Mouse (Mus musculus): ENCODE data around the gene Ankrd27.
A peak's percentile ranks its signal among the peaks of the same experiment; 100 is the strongest.
"Not testable (repeated sequence)": the region's sequence is repeated elsewhere in the genome, so short reads cannot be mapped to it uniquely, and the experiment has no call there.

Gene Ankrd27

DNA sequence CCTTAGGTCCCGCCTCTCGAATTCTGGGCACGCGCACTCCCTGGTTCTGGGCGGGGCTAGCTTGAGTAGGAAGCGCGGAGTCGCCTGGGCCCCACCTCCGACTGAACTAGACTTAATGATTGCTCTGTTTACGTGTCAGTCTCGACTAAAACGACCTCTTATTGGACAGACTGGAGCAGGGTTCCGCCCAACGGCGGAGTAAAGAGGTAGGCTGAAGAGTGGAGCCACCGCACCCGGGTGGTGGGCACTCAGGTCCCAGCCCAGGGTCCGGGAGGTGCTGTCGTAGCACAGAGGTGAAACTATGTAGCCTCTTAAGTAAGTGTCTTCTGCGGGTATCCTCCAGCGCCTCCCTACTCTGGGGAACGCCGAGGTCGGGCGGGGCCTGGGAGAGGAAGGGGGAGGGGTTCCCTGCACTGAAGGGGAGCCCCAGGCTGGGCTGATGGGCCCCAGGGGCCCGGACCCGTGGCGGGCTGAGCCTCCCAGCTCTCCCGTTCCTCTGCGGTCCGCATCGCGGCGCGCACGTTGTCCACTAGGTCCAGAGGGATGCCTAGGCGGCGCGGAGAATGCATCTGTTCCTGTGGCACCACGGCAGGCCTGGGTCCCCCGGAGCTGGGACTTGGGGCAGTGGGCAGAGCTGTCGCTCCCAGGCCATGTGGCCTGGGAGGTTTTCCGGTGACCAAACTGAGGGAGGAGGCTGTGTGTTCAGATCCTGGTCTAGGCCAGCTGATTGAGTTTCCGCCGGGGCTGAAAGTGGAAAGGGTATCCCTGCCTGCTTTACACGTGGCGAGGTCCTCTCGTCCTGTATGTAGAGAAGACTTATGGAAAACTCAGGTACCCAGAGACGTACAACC is at the start of gene Ankrd27:
Ankrd27 (plus strand) TSS at position 190 of the 851 bp plus-strand sequence.
- DNase-seq (ENCODE audit: low read depth, low spot score), result peak; percentile 98

DNA sequence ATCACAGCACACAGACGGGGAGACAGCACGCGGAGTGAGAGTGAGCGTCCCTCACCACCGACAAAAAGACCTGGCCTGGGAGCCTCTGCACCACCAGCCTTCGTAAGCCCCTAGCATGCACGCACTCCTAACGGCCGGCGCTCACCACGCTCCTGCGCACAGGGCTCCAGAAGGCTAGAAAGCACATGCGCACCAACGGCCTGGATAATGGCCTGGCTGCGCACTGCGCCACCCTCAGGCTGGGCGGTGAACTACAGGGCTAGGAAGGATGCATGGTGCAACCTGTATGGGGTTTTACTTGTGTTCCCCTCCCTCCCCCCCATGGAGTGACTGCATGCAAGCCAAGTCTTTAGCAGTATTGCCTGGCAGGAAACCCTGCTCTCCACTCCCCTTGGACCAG is 48.5 kb upstream of the Ankrd27 start, which contains the start of gene Tdrd12:
Tdrd12 (minus strand) TSS at position 184 of the 400 bp plus-strand sequence.
- DNase-seq (ENCODE audit: low read depth, low spot score), result peak; percentile 22

DNA sequence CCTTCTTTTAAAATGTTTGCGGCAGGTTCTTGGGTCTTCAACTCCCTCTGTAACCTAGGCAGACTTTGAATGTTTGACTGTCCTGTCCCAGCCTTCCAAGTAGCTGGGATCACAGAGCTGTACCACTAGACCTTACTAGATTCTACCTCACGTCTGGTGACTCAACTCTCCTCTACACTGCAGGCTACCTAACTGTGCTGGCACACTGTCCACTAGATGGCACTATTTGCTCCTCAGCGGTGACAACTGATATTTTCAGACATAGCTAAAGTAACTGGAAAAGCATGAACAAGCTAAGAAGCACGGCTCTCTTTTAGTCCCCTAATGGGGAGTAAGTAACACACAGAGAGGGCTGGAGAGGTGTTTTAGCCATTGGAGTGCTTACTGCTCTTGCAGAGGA is 40.2 kb upstream of the Ankrd27 start:
- DNase-seq (ENCODE audit: low read depth, low spot score), result peak; percentile 69

DNA sequence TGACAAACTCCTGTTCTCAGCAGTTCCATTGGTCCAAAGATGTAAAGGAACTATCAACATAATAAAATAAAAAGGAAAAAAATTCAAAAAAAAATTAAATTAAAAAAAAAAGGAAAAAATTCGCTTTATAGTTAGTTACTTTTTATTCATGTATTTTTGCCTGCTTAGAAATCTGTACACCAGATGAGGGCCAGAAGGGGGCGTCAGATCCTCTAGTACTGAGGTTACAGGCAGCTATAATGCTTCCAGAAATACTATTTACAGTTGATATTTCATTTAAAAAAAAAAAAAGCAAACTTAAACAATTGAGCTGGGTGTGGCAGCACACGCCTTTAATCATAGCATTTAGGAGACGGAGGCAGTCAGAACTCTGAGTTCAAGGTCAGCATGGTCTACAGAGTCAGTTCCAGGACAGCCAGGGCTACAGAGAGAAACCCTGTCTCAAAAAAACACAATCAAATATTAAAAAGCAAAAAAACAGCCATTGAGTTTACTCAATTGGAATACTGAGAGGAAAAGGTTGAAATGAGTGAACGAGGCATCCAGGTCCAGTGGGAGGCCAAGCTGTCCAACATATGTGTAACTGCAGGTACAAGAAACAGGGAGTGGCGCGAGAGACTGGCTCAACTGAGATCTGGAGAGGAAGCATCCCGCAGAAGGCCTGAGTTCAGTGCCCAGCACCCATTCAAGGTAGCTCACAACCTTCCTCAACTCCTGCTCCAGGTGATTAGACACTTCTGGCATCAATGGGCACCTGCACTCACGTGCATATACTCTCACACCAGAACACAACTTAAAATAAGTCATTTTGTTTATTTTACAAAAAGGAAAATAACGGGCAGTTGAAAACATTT is 32.1 kb upstream of the Ankrd27 start:
- peak; percentile 80 for DNase-seq (ENCODE audit: low read depth, low spot score)

DNA sequence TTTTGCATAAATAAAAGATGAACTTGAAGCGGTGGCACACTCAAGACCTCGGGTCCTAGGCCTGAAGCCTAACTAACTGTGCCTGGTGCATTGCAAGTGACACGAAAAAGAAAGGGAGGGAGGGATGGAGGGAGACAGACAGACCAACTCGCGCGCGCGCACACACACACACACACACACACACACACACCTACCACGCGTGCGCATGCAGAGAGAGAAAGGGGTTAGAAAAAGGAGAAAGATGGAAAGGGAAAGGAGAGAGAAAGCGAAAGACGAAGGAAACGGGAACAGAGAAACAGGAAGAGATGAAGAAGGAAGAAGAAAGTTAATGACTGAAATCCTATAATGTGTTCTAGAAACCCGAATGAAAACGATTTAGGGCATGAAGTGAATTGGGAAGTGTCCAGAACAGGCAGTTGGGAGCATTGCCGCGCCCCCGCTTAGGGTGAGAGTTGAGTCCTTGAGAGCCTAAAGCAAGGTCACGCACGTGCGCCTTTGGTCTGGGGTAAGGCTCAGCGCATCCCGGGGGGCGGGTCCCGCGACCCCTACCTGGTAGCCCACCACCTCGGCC is 31.4 kb upstream of the Ankrd27 start:
- DNase-seq (ENCODE audit: low read depth, low spot score), result peak; percentile 79

DNA sequence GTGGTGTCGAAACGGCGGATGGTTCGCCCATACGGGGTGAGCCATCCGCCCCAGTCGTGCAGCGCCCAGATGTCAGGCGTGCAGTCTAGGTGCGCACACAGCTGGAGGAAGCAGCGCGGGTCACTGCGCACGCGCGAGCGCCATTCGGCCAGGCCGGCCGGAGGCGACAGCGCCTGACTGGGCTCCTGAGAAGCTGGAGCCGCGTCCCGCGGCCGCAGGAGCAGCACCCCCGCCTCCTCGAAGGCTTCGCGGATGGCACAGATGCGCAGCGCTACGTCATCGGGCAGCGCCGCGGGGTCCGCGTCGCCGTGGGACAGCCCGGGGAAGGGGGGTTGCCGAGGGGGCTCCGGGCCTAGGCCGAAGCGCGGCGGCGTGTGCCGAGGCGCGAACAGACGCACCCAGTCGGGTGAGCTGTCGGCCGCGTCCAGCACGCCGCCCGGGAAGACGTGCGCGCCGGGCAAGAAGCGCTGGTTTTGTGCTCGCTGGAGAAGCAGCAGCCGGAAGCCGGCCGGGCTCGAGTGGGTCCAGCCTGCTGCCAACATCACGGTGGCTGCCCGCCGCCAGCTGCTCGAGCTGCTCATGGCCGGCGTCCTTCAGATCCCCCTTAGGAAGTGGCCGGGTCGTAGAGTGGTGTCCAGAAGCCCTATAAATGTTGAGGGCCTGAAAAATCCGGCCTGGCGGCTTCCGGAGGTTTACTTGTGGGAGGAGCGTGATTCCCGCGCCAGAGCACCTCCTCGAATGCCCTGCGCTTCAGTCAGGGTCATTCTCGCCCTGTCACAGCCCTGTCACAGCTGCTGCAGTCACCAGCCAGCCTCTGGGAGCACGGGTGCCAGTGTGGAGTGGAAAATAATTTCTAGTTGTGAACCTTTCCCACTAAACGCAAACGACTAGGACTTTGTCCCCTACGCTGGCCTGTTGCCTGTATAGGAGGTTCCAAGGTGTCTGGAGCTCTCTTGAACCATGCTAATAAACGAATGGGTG is 30.5 kb upstream of the Ankrd27 start:
- DNase-seq (ENCODE audit: low read depth, low spot score), result peak; percentile 95

DNA sequence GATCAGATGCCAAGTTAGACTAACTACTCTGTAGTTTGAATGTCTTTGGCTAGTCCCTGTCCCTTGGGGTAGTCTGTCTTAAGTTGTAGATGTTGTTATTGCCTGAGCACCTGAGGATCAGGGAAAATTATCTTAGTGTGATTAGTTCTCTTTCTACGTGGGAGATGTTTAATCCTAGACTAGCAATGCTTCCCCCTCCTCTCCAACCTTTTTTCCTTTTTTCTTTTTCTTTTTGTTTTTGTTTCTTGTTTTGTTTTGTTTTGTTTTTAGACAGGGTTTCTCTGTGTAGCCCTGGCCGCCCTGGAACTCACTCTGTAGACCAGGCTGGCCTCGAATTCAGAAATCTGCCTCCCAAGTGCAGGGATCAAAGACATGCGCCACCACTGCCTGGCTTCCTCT is 29.8 kb upstream of the Ankrd27 start, which contains the start of gene Nudt19:
Nudt19 (minus strand) TSS at position 100 of the 399 bp plus-strand sequence.
- DNase-seq (ENCODE audit: low read depth, low spot score), result no peak

DNA sequence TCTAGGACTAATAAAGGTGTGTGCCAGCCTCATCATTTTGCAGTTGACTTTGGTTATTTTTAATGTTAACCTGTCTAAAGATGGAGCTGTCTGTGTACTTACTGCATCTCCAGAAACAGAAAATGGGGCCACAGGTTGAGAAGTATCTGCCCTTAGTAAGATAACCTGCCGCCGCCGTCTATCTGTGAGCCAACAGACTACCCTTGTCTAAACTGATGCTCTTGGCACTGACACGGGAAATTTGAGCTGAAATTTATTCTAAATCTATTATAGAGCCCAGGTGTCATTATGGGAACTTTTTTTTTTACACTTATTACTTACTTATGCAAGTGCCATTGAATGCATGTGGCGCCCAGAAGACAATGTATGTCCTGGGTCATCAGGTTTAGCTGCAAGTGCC is 29.1 kb upstream of the Ankrd27 start:
- DNase-seq (ENCODE audit: low read depth, low spot score), result no peak

DNA sequence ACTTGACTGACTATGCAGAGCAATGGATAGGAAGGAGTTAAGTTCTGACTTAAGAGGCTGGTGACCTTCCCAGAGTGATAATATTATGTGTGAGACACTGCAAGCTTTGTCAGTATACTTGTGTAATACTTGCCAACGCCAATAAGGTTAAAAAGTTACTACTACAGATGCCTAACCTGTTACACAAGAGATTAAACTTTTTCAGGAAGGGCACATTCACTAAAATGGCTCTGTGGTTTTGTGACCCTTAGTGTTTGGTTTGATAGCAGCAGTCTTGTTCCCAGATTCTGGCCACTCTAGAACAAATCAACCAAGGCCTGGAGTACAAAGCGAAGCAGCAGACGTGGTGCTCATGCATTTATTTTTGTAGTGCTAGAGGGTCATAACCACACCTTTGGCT is 28.5 kb upstream of the Ankrd27 start:
- DNase-seq (ENCODE audit: low read depth, low spot score), result no peak

DNA sequence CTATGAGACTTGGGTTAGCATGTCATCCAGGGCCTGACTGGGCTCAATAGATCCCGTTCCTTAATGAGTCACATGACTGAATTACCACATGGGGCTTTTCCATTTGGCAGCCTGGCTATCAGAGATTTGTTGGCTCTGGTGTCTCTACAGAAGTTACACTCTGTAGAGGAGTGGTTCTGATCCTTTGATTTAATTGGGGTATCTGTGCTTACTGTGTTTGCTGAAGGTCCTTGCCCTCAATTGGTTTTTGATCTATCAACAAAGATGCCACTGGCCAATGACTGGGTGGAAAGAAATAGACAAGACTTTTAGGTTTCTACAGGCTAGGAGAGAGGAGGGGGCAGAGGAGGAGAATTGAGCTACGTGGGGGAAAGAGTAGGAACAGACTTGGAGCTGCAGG is 27.4 kb upstream of the Ankrd27 start:
- DNase-seq (ENCODE audit: low read depth, low spot score), result no peak

DNA sequence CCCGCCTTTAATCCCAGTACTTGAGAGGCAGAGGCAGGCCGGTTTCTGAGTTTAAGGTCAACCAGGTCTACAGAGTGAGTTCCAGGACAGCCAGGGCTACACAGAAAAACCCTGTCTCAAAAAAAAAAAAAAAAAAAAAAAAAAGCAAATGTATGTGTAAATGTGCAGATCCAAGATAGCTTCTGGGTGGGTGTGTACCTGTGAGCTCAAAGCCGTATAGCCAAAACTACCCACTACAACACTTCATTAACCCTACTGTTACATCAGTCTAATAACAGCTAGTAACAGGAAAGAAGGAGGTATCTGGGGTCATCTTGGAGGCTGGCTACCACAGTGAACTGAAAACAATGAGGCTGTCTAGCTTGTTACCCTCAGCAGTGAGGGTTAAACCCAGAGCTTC is 26.2 kb upstream of the Ankrd27 start:
- no peak for DNase-seq (ENCODE audit: low read depth, low spot score)

DNA sequence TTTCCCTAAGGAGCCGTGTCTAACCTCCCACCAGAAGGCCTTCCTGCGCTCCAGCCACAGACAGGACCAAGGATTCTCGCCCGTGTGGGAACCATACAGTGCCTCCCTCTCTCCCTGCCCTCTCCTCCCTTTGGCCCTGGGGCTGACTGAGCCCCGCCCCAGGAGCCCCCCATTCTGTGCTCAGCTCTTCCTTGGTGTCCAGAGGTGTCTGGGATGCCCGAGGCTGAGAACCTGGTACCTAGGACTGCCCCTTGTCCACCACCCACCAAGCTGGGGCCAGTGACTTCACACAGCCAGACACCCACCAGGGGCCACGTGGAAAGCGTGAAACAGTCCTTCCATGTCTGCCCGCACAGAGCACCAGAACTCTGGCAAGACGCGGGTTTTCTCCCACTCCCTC is 23.0 kb upstream of the Ankrd27 start:
- DNase-seq (ENCODE audit: low read depth, low spot score), result no peak

DNA sequence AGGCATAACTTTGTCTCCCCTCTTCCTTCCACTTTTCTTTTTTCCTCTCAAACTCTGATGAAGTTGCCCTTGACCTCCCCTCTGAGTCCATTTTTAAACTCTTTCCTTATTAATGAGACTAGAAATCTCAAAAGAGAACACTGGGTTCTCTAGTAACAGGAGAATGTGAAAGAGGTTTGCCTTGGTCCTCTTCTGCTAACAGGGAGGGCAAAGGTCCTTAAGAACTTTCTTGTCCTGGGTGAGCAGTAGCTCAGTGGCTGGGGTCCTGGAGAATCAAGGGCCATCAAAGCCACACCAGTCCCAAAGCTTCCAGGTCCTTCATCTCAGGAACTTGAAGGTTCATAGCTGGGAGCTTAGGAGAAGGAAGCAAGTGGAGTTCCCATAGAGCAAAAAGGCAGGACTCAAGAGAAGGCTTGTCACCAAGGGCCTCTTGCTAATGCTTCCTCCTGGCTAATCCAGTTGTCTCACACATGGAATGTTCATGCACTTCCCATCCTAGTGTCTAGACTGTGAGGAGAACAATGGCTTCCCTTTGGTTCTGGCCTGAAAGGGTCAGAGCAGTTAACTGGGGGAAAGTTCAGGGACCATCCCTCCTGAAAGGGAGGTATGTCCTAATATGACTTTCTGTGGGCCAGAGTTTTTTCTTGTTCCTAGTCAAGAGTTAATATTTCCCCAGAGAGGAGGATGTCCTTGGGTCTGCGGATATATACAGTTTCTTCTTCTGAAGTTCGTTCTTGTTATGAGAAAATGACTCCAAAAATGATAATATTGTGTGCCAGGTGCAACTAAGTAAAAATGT is 21.8 kb upstream of the Ankrd27 start:
- DNase-seq (ENCODE audit: low read depth, low spot score), result no peak

DNA sequence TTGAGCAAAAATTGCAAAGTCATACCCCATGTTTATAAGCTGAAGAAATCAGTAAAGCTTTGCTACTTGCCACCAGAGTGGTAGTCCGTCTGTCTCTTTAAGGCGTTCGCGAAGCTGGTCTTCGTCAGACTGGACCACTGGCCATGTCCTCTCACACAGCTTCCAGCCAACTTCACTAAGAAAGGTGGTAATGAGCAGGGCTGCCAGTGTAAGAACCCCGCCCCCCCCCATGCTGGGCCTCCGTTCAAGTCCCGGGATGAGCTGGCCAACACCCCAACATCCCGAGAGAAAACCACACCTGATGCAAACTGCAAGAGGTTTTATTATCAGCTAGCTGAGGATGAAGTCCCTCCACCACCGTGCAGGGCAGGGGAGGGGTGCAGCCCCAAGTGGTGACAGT is 21.2 kb upstream of the Ankrd27 start:
- DNase-seq (ENCODE audit: low read depth, low spot score), result not testable (repeated sequence)

DNA sequence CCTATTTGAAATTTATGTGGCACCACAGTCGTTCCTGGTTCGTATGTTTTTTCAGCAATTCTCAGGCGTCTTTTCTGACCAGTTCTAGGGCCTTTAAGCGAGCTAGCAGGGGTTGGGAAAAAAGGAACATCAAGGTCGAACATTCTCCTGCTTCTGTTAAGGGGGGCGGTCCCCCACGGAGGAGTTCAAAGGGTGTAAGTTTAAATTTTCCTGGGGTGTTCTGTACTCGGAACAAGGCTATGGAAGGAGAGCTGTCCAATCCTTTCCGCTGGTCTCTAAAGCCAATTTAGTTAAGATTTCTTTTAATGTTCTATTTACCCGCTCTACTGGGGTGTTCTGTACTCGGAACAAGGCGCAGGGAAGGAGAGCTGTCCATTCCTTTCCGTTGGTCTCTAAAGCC is 20.1 kb upstream of the Ankrd27 start:
- not testable (repeated sequence) for DNase-seq (ENCODE audit: low read depth, low spot score)

DNA sequence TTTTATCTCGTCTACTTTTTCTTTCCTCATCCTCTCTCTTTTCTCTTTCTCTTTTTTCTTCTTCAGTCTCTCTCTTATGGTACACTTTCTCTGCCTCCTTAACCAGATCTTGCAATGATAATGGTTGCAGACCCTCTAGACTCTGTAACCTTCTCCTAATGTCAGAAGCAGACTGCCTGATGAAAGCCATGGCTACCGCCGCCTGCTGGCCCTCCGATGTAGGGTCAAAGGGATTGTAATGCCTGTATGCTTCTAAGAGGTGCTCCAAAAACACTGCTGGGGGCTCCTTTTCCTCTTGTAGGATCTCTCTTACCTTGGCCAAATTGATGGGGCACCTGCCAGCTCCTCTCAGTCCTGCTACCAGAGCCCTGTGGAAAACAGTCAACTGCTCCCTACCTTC is 16.3 kb upstream of the Ankrd27 start:
- peak; percentile 47 for DNase-seq (ENCODE audit: low read depth, low spot score)

DNA sequence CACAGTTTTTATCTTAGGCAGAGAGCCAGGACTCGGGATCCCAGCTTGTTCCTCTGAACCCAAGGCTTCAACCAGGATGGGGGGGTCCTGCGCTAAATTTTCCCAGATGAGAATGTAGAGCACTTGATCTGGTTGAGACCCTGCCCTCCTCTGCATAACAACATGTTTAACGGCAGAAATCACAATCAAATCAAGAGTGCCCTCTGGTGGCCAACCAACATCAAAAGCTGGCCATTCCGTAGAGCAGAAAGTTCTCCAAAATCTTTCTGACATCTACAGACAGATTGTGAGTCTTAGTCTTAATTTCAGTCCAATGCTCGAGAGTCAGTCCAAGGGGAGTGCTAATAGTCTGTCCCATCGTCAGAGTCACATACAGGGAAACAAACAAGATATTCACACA is 15.2 kb upstream of the Ankrd27 start:
- DNase-seq (ENCODE audit: low read depth, low spot score), result not testable (repeated sequence)

DNA sequence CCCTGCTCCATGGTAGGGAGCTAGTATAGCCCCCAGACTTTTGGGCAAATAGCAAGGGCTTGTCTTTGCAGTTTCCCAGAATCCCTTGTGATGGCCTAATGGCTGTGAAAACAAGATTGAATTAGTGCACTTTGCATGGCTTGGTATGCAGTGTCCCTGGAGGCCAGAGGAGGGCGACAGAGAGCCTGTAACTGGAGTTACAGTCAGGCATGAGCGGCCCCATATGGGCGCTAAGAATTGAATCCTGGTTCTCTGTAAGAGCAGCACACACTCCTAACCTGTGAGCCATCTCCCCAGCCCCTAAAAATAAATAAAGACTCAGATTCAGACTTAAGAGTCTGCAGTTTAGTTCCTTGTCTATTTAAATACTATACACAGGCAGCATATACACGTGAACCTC is 6.2 kb upstream of the Ankrd27 start:
- DNase-seq (ENCODE audit: low read depth, low spot score), result peak; percentile 77

DNA sequence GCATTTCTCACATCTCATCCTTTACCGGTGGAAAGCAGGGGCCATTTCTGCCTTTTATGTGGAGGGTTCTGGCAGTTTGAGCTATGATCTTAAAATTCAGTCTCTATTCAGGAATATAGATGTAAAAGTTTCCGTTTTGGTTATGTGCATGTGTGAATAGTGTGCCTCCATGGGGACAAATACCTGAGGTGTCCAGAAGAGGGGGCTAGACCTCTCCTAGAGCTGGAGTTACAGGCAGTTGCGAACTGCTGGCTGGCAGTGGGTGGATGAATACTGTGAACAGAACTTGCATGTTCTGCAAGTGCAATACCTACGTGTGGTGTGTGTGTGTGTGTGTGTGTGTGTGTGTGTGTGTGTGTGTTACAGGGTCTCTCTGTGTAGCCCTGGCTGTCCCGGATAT is 3.3 kb upstream of the Ankrd27 start:
- DNase-seq (ENCODE audit: low read depth, low spot score), result peak; percentile 64

DNA sequence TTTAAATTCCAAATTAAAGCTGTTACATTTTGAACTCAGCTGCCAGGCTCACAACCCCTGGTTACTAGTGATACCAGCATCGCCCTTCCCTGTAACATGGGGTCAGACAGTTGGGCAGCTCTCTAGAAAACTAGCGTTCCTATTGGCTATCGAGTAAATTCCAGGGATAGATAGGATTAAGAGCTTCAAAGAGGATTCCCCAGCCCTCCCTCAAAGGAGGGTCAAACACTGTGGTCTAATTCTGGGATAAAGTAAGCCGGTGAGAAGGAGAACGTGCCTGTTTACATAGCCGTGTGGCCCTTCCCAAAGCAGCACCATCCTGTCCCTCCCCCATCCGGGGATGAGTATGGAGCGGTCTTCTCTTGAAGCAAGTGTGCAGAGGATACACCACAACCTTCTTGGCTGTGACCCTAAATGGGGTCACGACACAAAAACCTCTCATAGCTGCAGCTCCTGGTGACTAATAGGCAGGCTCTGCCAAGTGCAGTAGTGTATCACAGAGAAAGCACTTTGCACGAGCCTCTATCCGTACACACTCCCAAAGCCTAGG is 2.5 kb upstream of the Ankrd27 start:
- DNase-seq (ENCODE audit: low read depth, low spot score), result no peak

All from A20 (cell line).